Mouse (Mus musculus) olfactory bulb, adult 2 months (tissue): Measurements from ENCODE around the gene Pcolce2. TPM values are rescaled to one million over a fixed set of nuclear protein-coding genes. Genes with fewer than 3 reads are reported as not detected.

Source experiments
- H3K27ac ChIP-seq: fragments of 200-500 bp; 2 replicates; pipeline ENCODE4 v1.5.1; 2012; ENCODE audit warnings: low read depth, low read length; ENCODE audit not compliant: insufficient read depth
- H3K4me1 ChIP-seq: fragments of 200-500 bp; 2 replicates; pipeline ENCODE4 v1.6.1; 2012; ENCODE audit warnings: low read length; ENCODE audit not compliant: control insufficient read depth, insufficient read depth
- H3K4me3 ChIP-seq: fragments of 200-500 bp; 2 replicates; pipeline ENCODE4 v1.5.1; 2012; ENCODE audit warnings: mild to moderate bottlenecking, low read depth, low read length, moderate library complexity; ENCODE audit not compliant: insufficient read depth
- CTCF ChIP-seq: fragments of 200-500 bp; IDR thresholded peaks from 2 replicates; pipeline ENCODE4 v1.5.1; 2012; ENCODE audit warnings: low read depth, mild to moderate bottlenecking, low read length, moderate library complexity; ENCODE audit not compliant: insufficient read depth
- POLR2A ChIP-seq: fragments of 200-500 bp; IDR thresholded peaks from 2 replicates; pipeline ENCODE4 v1.6.1; 2012; ENCODE audit warnings: mild to moderate bottlenecking, low read depth, low read length, moderate library complexity; ENCODE audit not compliant: insufficient read depth
- WGBS: fragments of 180-500 bp; shearing (Covaris S2); methylation state at CpG from one replicate; pipeline ENCODE4 v1.1.7; 2018; 5-methylcytosine and 5-hydroxymethylcytosine counted together
- polyA plus RNA-seq: library from polyadenylated mRNA; stranded (reverse); fragments of >200 nt; gene quantifications from 2 replicates; pipeline ENCODE4 v1.2.4, GENCODE M21; 2012; ENCODE audit warnings: low replicate concordance; ENCODE audit not compliant: missing spikeins, insufficient read depth, insufficient read length

The Pcolce2 gene
- polyA plus RNA-seq, 1 experiment: not detected

DNA sequence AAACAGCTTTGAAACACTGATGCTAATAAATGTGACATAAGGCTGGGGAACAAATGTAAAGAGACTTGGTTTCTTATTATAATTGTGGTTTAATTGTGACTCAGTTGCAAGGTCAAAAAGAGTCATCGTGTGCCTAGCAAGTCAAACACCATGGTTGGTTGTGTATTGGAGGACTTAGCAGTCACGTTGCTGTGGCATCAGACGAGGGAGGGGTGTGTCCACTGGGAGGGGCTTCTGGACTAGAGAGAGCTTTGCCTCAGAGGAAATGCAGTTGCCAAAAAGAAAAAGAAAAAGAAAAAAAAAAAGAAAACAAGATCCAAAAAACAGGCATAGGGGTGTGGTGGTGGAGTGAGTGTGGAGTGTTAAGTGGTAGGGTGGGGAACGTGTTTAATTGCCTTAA, 2.5 kb downstream of the Pcolce2 start:
- WGBS: 53% methylated on average over 4 of the region's 4 CpGs
- H3K4me1 ChIP-seq: no peaks in the 10 kb centered on the region; the same call in 1 of the 2 replicates
- H3K4me3 ChIP-seq: no peak overlapping the region
- TF ChIP-seq CTCF: no peak
- no peak for TF ChIP-seq POLR2A
- H3K27ac ChIP-seq: no peak overlapping the region

DNA sequence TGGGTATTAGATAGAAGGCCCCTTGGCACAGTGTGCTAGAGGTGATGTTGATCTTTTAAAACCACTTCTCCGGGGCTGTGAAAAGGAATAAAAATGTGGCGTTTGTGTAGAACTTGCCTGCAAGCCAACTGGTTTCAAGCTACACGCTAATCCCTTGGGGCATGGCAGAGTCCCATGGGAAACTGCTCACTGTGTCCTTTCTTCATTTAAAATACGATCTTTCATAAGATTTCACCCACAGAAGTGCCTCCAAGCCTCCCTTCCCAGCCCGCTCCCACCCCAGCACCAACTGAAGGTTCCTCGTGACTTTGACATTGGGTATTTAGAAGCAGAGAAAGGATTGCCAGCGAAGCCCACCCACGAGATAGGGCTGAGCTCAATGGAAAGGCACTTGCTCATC, 8.5 kb downstream of the Pcolce2 start:
- Histone ChIP-seq H3K4me1 (no peaks in the 10 kb centered on the region; the same call in 1 of the 2 replicates), H3K4me3 (no peak overlapping the region), H3K27ac (no peak overlapping the region)
- WGBS: 88% methylated on average over 8 of the region's 8 CpGs
- TF ChIP-seq CTCF: no peak
- no peak for TF ChIP-seq POLR2A

DNA sequence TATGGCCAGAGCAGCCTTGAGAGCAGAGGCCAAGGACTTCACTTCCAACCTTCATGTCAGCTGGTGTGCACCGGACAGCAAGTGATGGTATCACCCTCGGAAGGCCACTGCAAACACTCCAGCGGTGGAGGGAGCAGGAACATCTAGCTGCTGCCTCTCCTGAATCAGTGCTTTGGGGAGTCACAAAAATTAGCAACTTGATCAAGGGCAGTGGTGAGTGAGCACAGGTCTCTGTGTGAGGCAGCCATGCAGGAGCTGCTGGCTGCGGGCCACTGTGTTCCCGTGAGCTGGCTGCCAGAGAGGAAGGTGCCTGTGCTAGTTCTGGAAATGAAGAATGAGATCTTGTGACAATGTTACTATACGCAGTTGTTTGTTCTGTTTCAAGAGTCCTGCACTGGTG, 16.0 kb downstream of the Pcolce2 start:
- WGBS: 90% methylated on average over 6 of the region's 6 CpGs
- no peak overlapping the region for H3K4me3 ChIP-seq
- no peaks in the 10 kb centered on the region for H3K4me1 ChIP-seq
- TF ChIP-seq CTCF: no peak
- no peak for TF ChIP-seq POLR2A
- no peak overlapping the region for H3K27ac ChIP-seq

DNA sequence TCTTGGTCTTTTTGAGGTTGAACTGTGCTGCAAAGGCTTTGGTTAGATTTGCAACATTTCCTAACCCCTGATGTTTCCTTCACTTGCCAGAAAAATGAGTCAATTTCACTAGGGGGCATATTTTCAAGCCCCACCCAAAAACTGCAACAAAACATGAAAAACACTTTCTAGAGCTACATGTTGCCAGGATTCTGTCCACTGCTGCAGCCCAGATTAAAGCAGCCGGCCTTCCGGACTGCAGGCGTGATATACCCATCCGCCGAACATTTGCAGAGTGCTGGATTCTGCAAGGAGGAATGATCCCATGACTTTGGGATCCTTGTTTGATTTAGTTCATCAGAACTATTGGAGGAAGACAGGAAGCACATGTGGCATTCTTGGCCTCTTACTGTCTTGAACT, 17.0 kb downstream of the Pcolce2 start:
- Histone ChIP-seq H3K27ac (no peak overlapping the region), H3K4me3 (no peak overlapping the region), H3K4me1 (no peaks in the 10 kb centered on the region)
- WGBS: 93% methylated on average over 5 of the region's 5 CpGs
- no peak for TF ChIP-seq POLR2A
- TF ChIP-seq CTCF: no peak

DNA sequence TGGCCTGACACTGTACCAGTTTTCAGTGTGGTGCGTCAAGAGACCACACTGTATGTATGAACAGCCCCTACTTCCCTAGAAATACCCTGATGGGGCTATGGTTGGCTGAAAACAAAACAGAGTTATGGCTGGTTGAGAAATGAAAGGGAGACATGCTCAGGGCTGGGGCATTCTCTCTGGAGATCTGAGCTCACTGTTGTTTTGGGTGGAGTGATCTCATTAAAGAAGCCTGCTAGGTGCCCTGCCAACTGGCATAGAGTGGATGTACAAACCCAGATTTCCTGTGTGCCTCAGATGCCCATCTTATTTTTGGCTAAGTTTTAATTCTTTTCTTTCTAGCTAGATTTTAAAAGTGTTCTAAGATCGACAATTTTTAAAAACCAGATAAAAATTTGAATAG, 20.5 kb downstream of the Pcolce2 start:
- Histone ChIP-seq H3K4me3 (no peak overlapping the region), H3K27ac (no peak overlapping the region), H3K4me1 (no peaks in the 10 kb centered on the region)
- WGBS: 87% methylated on average over 2 of the region's 2 CpGs
- TF ChIP-seq CTCF (no peak), POLR2A (no peak)

DNA sequence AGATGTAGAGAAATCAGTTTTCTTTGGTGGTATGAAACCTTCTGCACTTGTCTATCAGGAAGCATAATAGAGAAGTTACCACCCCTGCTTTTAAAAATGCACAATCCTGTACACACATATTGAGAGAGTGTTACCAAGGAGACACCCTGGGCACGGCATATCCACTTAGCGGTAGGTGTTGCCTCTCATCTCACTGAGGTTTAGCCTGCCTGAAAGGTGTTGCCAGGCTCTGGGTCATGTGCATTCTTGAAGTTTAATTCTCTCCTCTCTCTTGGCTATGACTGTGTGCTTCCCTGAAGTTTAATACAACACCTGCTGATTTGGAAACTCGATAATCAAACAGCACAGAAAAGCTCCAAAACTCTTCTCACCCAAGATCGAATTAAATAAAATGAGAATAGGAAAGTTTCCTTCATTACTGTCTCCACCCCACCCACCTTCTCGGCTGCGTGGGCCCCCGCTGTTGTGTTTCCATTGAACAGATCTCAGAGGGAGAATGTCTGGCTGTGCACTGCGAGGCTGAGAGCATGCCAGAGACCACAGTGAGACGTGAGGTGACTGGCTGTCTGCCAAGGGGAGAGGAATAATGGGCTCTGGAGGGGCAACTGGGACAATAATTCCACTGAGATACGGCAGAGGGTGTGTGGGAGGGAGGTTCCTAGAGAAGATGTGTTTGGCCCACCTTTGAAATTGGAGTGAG, 27.0 kb downstream of the Pcolce2 start:
- no peak overlapping the region for H3K27ac ChIP-seq
- TF ChIP-seq CTCF (no peak), POLR2A (no peak)
- no peak overlapping the region for H3K4me3 ChIP-seq
- peaks cover 9% of the 10 kb centered on the region for H3K4me1 ChIP-seq
- WGBS: 16% methylated on average over 10 of the region's 10 CpGs

DNA sequence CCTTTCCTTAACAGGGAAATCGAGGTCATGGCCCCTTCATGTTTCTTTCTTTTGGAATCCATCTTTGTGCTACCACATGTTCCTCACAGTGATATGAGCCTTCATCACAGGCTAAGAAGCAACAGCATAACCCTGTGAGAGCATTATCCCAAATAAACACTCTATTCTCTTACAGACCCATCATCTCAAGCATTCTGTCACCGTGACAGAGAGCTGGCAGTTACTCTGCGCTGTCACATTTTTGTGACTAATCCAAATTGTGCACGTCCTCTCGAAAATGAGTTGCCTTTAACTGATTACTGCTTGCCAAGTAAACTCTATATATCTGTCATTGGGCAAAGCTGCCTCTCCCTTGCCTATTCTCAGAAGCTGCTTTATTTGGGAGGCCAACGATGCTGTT, 28.4 kb downstream of the Pcolce2 start:
- no peak overlapping the region for H3K27ac ChIP-seq
- no peak overlapping the region for H3K4me3 ChIP-seq
- 83% methylated on average over 6 of the region's 6 CpGs for WGBS
- TF ChIP-seq POLR2A: no peak
- no peak for TF ChIP-seq CTCF
- H3K4me1 ChIP-seq: peaks cover 9% of the 10 kb centered on the region

DNA sequence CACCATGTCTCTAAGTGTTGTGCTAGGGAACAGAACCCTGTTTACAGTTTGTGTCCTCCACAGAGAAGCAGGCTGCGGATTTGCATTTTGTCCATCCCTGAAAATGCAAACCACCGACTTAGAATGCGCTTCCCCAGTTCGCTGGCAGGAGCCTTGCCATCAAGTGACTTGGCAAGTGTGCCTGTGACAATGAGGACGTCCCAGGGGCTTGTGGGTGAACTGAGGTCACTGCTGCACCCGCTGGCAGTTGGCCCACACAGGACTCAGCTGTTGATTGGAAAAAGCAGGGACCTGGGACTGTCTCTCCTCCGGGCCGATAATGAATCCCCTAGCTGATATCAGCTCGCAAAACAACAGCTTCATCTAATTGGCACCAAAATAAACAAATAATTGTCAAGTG, 30.4 kb downstream of the Pcolce2 start:
- no peak overlapping the region for H3K27ac ChIP-seq
- H3K4me1 ChIP-seq: peaks cover 9% of the 10 kb centered on the region
- no peak overlapping the region for H3K4me3 ChIP-seq
- no peak for TF ChIP-seq POLR2A
- WGBS: 45% methylated on average over 9 of the region's 9 CpGs

DNA sequence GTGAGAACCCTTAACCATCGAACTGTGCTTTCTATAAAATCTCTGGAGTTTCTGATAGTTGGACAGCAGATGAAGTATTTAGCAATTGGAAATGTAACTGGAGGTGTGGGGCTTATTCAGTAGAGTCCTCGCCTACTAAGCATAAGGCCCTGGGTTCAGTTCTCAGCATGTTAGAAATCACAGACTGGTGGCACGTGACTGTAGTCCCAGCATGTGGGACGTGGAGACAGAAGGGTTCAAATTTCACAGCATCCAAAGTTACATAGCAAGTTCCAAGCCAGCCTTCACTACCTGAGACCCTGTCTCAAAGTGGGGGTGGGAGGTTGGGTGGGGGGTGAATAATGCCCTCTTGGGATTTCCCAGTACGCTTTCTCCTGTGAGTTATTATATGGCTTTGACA, 30.9 kb downstream of the Pcolce2 start:
- WGBS: 78% methylated on average over 5 of the region's 5 CpGs
- no peak overlapping the region for H3K4me3 ChIP-seq
- no peak for TF ChIP-seq POLR2A
- TF ChIP-seq CTCF: no peak
- peaks cover 9% of the 10 kb centered on the region for H3K4me1 ChIP-seq
- no peak overlapping the region for H3K27ac ChIP-seq

DNA sequence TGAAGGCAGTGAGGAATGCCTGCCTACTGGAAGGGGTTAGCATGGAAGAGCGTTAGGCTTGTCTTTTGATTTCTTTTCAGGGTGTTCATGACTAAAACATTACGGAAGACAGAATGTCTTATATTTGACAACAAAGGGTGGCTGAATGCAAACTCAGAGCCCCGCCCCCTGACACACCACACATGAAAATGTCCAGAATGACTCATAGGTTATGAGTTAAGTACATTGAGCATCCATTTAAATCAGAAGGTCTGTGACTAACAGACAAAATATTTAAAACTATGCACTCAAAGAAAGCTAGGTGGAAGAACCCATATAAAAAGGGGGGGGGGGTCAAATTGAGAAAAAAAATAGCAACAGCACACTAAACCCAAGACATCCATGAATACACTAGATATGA, 34.9 kb downstream of the Pcolce2 start:
- Histone ChIP-seq H3K4me1 (peaks cover 3% of the 10 kb centered on the region), H3K4me3 (no peak overlapping the region), H3K27ac (no peak overlapping the region)
- no peak for TF ChIP-seq POLR2A
- no peak for TF ChIP-seq CTCF
- 84% methylated on average over 3 of the region's 3 CpGs for WGBS
